Mouse (Mus musculus) spleen, adult 18-20 months (tissue): ENCODE results near the gene Rps11.
"Not testable (repeated sequence)": the region's sequence is repeated elsewhere in the genome, so short reads cannot be mapped to it uniquely, and the experiment has no call there.

Source experiments
- DNase-seq, 2 experiments: peaks; one replicate each; pipeline ENCODE4 v3.0.0; 2022; ENCODE audit warnings: mixed read lengths in 2 of 2

Gene Rps11

DNA sequence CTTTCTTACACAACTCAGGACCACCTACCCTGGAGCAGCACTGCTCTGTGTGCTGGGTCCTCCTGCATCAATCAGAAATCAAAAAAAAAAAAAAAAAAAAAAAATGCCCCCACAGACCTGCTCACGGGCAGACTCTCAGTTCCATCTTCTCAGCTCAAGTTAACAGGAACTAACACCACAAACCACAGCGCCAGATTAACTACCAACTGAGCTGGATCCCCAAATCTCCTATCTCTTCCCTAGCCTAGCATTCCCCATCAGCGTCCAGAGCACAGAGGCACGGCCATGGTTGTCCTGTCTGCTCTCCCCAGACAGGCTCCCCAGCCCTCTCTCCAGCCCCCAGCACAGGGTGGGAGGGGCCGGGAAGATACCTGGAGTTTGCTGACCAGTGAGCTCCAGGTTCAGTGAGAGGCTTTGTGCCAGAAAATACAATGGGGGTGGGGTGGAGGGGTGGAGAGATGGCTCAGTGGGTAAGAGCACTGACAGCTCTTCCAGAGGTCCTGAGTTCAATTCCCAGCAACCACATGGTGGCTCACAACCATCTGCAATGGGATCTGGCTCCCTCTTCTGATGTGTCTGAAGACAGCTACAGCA, 17.1 kb downstream of the Rps11 start:
- DNase-seq: no peak

DNA sequence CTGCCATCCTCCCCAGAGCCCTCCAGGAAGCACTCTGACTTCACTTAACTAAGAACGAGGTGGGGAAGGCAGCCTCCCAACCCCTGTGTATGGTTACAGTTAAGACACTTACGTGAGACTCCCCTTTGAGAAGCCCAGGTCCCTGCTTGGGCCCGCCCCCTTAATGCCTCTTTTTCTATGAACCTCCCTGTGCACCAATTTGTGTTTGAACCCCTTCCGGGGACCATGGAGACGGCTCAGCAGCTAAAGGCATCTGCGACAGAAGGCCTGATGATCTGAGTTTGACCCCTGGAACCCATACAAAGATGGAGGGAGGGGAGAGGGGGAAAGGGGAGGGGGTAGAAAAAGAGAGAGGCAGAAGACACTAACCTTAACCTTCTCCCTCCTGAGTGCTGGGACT, 17.8 kb downstream of the Rps11 start:
- DNase-seq: no peak

DNA sequence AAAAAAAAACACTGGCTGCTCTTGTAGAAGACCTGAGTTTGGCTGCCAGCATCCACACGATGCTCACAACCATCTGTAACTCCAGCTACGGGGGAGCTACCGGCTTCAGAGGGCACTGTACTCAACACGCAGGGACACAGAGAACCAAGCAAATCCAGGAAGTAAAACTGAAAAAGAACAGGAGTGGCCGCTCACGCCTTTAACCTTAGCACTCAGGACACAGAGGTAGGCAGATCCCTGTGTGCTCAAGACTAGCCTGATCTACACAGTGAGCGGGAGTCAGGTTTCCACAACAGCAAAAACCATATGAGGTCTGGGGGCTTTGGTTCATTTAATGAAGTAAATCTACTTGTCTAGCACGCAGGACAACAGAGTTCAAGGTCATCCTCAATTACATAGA, 18.7 kb downstream of the Rps11 start:
- DNase-seq: no peak

DNA sequence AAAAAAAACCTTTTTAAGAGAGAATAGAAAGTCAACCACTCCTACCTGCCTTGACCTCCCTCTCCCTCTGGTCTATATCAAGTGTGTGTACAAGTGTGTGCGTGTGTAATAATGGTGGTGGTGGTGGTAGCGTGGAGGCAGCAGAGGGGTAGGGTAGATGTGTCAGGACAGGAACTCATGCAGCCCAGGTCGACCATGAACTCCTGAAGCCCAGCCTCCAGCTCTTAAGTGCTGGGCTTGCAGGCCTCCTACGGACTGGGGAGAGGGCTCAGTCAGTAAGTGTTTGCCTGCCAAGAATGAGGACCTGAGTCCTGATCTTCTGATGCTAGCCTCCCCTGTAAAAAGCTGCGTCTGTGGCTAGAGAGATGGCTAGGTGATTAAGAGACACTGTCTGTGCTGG, 19.3 kb downstream of the Rps11 start:
- no peak for DNase-seq

DNA sequence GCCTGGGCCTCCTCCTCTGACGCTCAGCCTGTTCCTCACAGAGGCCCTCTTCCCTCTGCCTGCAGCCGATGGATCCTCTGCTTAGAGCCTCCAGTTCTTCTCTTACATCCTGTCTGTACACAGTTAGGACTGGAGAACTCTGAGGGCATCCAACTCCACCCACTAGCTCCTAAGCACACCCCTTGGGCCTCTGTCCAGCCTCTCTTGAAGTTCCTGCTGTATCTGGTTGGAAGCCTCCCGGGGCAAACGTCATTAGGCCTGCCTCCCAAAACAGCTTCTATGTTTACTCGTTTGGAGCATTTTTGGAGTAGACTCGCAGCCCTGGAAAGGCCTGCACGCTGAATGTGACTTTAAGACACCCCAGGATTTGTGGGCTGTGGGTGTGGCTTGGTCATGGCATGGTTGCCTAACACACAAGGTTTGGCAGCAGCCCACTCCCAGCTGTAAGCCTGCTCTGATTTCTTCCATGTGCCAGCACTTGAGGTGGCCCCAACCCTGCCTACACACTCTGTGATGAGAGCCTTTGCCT, 20.5 kb downstream of the Rps11 start, which contains the start of gene Fcgrt:
Gene Fcgrt (minus strand): TSS at position 200 of the 529 bp plus-strand sequence.
- DNase-seq: peak in 1 of 2 experiments; percentile 47

DNA sequence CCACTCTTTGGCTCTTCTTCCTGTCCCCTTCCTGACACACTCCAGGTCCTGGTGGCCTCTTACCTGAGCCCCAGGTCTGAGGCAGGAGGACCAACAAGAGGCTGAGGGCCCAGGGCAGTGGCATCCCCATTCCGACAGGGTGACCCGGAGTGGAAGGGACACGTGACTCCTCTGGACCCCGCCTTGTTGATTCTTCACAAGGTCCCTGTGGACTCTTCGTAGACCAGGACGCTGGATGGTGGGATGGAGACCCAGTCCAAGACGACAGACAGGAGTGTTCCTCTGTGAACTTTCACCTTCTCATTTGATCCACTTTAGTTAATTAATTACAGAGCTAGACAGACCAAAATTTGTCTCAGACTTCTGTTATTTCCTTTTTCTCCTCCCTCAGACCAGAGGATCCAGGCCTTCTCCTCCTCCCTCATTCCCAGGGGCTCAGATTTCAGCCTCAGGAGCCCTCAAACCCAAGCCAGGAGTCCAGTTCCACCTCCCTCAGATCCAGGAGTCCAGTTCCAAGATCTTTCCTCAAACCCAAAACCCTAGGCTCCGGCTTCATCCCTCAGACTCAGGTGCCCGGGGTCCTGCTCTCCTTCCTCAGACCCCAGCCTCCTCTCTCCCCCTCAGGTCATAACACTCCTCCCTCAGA, 21.2 kb downstream of the Rps11 start:
- no peak for DNase-seq

DNA sequence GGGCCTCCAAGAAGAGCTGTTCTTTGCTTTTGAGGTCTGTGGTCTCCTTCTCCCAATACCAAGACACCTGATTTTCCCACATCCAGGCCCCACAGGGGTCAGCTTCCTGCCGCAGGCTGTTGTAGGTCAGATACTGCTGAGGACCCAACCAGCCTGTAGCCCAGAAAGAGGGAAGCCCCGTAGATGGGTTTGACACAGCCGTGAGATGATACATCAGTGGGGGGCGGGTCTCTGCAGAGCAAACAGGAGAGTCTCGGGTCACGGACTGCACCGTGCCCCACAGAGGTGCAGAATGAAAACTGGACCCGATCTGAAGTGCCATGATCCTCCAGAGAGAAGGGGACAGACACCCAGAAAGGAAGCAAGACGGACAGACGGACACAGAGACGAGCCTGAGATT, 21.8 kb downstream of the Rps11 start:
- DNase-seq: no peak

DNA sequence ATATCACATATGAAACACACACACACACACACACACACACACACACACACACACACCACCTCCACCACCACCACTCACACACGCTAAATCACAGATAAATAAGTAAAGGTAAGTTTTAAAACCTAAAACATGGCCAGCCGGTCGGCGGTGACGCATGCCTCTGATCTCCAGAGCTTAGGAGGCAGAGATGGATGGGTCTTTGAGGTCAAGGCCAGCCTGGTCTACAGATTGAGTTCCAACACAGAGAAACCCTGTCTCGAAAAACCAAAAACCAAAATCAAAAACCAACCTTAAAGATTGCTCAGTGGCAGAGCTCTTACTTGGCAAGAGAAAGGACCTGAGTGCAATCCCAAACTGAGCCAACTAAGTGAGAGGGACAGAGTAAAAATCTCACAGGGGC, 24.2 kb downstream of the Rps11 start:
- no peak for DNase-seq

DNA sequence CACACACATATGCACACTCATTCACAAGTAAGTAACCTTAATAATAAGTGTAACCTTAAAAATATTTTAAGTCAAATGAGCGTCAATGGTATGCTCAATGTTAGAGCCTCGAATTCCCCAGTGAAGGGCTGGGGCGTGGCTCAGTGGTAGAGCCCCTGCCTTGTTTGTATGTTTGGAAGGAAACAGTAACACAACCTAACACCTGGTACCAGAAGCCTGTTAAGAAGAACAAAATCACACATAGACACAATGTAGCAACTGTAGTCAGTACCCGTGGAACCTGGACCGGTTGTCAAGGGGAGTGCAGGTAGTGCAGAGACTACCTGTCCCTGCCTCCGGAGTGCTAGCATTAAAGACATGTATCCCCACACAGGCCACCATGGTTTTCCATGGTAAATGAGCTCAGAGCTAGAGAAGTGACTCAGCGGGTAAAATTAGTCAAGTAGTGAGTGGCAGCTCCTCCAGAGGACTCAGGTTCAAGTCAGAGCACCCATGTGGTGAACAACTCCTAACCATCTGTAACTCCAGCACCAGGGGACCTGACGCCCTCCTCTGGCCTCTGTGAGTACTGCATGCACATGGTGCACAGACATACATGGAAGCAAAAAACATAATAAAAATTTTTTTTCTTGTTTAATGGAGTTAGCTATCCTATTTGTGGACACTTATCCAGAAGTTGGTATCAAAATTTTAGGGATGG, 25.5 kb downstream of the Rps11 start:
- DNase-seq: no peak

DNA sequence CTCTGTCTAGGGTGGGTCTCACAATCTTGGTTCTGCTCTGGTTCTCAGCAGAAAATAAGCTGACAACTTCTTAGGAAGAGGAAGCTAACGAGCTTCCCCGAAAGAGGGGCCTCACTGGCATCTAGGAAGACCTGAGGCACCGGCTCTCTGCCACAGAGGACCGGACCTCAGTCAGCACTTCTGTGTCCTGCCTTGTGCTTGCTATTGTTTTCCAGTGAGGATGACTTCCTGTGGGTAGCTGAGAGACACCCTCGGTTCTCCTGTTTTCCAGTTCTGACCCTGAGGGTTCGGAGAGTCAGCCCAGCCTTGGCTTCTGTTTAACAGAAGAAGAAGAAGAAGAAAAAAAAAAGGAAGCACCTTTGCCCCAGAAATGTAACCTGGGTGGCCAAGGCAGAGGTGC, 26.8 kb downstream of the Rps11 start:
- DNase-seq: no peak

DNA sequence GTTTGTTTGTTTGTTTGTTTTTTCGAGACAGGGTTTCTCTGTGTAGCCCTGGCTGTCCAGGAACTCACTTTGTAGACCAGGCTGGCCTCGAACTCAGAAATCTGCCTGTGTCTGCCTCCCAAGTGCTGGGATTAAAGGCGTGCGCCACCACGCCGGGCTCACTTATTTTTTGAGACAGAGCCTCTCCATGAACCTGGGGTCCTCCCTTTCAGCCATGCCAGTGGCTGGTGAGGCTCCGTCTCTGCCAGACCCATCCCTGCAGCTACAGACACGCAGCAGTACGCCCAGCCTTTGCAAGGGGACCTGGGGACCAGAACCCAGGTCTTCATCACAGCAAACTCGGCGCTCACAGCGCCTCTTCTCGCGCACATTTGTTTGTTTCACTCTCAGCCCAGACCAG, 28.3 kb downstream of the Rps11 start:
- not testable (repeated sequence) for DNase-seq

DNA sequence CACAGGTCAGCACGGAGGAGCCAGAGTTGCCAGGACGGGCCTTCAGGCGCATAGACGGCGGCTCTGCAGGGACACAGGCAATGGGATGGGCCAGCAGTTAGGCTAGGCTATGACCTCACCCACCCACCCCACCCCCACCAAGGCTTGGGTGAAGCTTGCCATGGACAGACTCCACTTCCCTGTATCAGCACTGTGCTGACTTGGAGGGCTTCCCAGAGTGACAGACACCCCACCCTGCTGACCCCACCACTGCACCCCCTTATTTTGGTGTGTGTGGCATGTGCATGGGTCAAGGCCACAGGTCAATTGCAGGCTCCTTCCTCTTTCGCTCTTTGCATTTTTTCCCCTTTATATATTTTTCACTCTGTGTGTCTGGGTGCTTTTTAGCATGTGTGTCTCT, 28.9 kb downstream of the Rps11 start:
- DNase-seq: no peak

DNA sequence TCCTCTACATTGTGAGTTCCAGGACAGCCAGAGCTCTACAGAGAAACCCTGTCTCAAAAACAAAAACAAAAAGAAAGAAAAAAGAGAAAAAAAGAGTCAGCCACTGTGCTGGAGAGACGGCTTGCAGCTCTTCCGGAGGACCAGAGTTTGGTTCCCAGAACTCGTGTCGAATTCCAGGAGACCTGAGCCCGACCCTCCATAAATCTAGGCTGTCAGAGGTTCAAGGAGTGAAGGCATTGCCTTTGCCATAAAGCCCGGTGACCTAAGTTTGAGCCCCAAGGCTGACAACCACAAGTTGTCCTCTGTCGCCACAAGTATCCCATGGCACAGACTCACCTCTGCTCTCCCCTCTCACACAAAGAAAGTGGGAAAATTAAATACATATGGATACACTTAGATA, 30.1 kb downstream of the Rps11 start:
- DNase-seq: no peak

DNA sequence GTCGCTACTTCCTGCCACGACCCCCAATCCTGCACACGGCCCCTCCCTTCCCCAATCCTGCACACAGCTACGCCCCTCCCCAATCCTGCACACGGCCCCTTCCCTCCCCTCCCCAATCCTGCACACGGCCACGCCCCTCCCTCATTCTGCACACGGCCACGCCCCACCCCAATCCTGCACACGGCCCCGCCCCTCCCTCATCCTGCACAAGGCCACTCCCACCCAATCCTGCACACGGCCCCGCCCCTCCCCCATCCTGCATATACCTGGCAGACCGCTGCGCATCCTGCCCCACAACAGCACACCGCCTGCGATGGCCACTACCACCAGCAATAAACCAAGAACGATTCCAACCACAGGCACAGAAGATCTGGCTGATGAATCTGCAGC, 30.7 kb downstream of the Rps11 start:
- DNase-seq: no peak

DNA sequence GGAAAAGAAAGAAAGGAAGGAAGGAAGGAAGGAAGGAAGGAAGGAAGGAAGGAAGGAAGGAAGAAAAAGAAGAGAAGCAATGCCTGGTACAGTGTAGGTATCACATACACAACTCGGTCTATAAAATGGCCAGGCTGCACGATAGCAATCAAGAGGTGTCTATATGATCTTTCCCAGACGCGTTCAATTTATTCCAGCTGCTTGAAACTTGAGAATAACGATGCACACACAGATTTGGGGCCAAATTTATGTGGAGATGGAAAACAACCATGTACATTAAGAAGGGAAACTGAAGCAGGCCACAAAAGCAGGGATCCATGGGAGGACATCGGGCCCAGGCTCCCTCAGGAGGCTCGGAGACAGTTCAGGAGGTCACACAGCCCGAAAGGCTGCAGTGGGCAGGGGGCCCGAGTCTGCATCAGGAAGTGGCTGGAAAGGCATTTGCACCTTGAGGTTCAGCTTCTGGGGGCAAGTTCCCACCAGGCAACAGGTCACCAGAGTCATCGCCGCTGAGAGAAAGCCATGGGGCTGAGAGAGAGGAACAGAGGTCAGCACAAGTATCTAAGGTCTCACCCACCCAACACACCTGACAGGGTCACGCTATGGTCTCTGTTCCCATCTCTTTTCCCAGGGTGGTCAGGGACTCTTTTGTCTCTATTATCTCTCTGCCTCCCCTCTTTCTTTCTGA, 31.3 kb downstream of the Rps11 start:
- no peak for DNase-seq

DNA sequence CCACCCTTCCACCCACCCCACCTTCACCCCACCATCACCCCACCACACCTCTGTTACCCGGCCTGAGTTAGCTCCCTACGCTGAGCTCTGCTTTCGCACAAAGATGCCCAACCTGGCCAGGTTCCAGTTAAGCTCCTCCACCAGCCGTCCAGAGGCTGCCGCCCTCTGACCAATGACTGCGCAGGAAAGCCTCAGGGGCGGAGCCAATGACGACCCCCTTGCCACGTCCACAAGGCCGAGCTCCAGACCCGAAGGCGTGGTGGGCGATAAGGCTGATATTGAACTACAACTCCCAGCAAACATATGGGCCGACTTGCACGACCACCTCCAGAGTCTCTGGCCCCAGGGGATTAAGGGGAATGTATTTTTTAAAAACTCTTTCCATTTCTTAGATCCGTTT, 32.2 kb downstream of the Rps11 start, which contains the start of gene Rcn3:
Gene Rcn3 (minus strand): TSS at position 174 of the 400 bp plus-strand sequence.
- DNase-seq: no peak

DNA sequence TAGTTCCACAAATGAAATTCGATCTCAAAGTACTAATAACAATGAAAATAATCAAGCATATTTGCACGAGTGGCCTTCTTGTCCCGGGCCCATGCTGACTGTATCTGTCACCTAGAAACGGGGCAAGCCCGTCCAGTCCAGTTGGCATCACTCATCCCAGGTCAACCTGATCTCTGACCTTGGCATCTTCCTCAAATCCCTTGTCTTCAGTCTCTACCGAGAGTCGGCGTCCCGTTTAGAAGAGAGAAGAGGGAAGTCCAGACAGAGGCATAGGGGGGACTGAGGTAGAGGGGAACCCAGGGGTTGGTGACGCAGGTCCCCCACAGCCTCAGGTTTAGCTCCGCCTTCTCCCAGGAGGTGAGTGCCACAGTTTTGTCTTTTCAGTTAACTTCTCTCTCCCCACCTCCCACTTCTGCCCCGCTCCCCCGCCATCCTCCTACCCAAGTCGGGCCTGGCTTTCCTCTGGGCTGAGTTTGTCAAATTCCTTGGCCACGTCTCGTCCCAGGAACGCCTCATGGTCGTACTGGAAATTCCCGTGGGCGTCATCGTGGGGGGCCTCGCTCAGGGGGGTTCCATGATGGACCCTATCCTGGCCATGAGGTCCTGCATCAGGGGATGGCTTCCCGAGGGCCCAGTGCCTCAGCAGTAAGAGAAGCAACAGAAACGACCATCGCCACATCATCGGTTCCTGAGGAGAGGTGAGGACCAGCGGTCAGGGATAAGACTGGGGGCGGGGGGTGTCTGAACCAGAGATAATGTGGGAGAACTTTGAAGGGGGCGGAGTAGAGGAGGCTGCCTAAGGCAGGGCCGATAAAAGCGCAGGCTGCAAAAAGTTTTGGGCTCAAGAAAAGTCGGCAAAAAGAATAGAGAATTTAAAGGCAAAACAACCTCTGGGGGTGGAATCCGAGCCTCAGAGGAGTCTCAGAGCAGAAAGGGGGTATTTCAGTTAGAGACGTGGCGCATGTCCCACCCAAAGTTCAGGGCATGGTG, 32.9 kb downstream of the Rps11 start:
- DNase-seq: no peak

DNA sequence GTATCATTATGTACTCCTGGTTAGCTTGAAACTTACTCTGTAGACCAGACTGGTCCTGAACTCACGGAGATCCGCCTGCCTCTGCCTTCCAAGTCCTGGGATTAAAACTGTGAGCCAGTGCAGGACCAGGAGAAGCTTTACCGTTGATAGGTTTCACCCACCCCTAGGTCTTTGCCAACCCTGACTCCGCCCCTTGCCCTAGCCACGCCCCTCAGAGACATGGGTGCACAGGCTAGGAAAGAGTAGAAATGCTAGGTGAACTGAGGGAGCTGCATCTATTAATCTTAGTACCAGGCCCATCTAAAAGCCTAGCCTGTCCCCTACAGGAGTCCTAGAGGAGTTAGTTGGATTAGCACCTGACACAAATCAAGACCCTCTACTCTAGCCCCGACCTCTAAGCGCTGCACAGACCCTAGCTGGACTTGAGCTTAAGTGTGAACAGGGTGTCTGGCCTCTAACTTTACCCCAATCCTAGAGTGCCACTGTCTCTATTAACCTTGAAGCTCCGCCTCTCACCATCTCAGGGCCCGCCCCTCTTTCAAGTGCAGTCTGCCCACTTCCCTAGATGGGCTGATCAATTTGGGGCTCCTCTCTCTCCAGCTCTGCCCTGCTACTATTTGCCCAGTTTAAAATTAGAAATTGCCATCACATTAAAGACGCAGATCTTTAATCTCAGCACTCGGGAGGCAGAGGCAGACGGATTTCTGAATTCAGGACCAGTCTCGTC, 33.8 kb downstream of the Rps11 start:
- DNase-seq: peak in 1 of 2 experiments; percentile 43

DNA sequence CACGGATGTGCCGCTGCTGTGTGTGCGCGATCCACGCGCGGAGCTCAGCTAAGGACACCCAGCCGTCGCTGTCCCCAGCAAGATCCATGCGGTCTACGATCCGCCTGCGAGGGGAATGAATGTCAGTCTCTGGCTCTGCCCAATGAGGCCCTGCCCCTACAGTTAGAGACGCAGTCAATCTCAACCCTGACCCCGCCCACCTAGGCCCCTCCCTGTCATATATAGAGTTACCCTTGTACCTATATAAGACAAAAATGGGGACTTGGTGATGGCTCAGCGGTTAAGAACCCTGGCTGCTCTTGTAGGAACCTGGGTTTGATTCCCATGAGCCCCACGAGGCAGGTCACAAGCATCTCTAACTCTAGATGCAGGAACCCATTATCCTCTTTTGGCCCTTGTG, 35.6 kb downstream of the Rps11 start:
- DNase-seq: no peak

DNA sequence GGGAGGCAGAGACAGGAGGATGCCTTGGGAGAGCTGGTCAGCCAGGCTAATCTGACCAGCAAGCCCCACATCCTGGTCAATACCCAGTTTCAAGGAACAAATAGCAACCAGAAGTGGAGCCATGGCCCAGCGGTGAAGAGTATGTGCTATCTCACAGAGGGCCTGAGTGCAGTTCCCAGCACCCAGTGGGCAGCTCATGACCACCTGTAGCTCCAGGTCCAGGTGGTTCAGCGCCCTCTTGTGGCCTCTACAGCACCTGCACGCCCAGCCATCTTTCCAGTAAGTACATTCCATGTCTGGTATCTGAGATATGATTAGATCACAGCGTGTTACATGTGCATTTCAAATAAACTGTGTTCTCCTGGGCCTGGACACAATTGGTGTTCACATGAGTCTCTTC, 38.2 kb downstream of the Rps11 start:
- DNase-seq: no peak

DNA sequence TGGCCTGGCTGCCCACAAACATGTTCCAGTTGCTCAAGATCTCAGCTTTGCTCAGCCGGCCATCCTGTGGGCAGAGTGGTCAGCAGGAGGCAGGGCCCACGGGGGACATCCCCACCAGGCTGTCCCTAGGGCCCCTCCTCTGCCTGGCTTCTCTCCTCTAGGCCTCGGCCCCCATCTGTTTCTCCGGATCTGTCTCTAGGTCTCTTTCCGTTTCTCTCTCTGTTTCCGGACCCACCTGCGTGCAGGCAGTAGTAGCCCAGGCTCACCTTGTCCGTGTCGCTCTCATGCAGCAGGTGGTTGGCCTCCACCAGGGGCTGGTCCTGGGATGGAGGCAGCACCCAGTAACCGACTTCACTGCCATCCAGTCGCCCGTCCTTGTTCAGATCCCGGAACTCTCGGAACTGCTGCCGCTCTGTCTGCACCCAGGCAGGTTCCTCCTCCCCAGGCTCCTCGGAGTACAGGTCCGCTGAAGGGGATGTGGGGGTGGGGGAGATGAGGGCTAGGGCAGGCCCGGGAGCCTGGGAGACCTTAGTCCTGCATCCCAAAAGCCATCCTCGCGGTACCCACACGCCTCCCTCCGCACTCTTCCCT, 40.8 kb downstream of the Rps11 start:
- DNase-seq: no peak
